Mouse (Mus musculus) liver, embryonic 14.5 days (tissue): ENCODE measurements around the gene Cep170.

ENCODE experiments used
- CTCF ChIP-seq: IDR thresholded peaks from 2 replicates; pipeline ENCODE4 v1.5.1; 2016; ENCODE audit warnings: antibody characterized with exemption, low read depth, control low read depth
- EP300 ChIP-seq: IDR thresholded peaks from 2 replicates; pipeline ENCODE4 v1.6.1; 2016; ENCODE audit warnings: antibody characterized with exemption, low read depth

- TF ChIP-seq EP300 (no peak), CTCF (no peak)
These were observed 35.5 kb upstream of the Cep170 start for GRCm38 (mm10) chr1:176849377-176849776.
